Mouse (Mus musculus): Measurements from ENCODE around the gene Ctc1.

The Ctc1 gene

DNA sequence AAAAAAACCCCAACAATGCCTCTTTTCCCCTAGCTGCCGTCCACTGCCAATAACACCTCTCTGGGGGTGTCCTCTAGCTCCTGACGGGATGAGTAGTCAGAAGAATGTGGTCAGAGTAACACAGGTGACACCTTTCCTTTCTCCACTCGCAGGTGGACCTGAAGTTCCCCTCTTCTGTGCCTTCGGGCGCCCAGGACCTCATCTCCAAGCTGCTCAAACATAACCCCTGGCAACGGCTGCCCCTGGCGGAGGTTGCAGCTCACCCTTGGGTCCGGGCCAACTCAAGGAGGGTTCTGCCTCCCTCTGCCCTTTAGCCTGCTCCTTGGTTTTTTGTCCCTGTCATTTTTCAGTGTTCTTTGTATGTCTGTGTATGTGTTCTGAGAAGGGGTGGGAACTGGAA is 35.0 kb downstream of the Ctc1 start:
- no peak for DNase-seq (ENCODE audit: low spot score)

DNA sequence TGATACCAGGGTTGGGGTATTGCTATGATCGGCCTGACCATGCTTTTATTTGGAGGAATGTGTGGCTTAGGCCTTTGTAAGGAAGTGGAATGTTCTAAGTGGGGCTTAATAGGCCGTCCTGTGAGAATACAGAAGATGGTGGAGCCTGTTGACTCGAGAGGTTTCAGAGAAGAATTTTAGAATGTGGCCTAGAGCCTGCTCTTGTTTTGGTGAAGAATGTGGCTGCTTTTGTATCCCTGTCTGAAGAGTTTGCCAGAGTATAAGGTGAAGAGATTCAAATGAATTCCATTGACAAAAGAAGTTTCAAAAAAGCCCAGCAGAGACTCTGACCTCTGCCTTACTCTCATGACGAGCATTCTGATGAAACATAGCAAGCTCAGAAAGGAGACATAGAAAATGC is 36.1 kb downstream of the Ctc1 start:
- DNase-seq (ENCODE audit: low spot score), result no peak

DNA sequence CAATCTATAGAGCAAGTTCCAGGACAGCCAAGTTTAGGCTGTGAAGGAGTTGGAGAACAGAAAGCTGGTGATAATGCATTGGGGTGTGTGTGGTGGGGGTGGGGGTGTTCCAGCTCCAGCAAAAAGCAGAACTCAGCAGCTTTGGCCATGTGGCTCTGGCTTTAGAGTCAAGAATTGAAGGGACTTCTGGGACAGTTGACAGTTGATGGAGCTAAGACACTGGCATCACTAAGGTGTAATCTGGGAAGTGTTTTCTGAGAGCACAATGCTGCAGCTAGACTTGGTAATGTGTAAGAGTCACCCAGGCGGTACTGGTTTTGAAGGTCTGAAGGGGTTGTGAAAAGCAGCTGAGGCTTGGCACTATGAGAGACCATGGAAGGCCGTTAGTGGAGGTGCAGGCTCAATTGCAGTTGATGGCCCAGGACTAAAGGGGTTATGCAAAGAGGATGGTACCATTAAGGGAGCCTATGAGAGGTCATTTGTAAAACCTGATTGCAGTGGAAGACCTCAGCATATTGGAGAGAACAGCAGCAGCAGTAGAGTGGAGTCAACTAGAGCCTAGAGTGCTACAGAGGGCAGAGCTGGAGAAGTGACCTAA is 37.2 kb downstream of the Ctc1 start:
- no peak for DNase-seq (ENCODE audit: low spot score)

- no peak for DNase-seq (ENCODE audit: low spot score)
Observed at GRCm38 (mm10) chr11:69053848-69054247, 38.1 kb downstream of the Ctc1 start.

DNA sequence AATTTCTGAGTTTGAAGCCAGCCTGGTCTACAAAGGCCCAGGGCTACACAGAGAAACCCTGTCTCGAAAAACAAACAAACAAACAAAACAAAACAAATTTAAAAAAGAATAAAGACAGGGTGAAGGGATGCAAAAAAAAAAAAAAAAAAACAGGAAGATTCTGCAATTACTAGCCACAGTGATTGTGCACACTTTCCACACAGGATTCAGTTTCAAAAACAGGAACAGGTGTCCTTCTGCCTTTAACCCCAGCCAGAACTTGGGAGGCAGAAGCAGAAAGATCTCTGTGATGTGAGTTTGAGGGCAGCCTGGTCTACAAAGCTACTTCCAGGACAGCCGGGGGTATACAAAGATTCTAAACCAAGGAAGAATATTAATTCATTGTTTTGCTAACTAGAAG is 42.6 kb downstream of the Ctc1 start:
- DNase-seq (ENCODE audit: low spot score), result no peak

DNA sequence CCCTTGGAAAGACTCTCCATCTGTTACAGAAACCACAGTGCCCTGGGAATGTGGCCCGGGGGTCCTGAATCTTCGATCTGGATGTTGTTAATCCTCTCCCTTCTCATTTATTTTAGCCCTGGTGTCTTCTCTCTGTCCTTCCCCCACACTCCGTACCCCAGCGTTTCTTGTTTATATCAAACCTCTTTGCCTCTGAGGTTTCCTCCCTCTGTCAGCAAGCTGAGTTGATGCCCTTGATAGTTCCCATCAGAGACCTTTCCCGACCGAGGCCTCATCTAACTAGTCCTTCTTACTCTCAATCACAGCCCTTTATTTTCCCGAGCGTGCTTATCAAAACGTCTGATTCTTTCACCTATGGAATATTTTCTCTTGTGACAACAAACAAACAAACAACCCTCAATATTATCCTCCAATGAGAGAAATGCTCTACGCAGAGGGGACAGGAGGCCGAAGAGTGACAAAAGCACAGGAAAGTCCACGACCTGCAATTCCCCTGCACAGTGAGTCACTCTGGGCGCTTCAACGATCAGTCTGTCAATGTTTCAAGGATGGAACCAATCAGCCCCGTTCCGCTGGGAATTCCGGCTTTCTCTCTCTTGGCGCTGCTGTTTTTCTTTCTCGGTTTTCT is 43.1 kb downstream of the Ctc1 start:
- DNase-seq (ENCODE audit: low spot score), result no peak

- DNase-seq (ENCODE audit: low spot score), result peak; percentile 94
Observed at GRCm38 (mm10) chr11:69059357-69059974, 43.8 kb downstream of the Ctc1 start, which contains the start of gene Borcs6. Gene Borcs6, plus strand, starts transcription at chr11:69059717.

DNA sequence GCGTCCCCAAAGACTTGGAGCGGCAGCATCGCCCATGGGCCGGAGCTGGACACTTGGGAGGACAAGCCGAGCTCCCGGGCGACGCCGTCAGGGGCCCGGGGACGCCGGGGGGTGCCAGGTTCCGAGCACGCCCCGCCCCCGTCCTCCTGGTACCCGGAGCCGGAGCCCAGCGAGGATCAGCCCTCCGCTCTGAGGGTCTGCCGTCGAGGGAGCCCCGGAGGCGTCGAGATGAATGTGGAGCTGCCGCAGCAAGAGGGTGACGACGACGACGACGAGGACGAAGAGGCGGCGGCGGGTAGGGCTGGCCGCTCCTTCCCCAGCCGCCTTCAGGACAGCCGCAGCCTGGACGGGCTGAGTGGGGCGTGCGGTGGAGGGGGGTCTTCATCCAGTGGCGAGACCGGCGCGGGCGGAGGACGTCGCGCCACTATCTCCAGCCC is 44.3 kb downstream of the Ctc1 start:
- DNase-seq (ENCODE audit: low spot score), result no peak

DNA sequence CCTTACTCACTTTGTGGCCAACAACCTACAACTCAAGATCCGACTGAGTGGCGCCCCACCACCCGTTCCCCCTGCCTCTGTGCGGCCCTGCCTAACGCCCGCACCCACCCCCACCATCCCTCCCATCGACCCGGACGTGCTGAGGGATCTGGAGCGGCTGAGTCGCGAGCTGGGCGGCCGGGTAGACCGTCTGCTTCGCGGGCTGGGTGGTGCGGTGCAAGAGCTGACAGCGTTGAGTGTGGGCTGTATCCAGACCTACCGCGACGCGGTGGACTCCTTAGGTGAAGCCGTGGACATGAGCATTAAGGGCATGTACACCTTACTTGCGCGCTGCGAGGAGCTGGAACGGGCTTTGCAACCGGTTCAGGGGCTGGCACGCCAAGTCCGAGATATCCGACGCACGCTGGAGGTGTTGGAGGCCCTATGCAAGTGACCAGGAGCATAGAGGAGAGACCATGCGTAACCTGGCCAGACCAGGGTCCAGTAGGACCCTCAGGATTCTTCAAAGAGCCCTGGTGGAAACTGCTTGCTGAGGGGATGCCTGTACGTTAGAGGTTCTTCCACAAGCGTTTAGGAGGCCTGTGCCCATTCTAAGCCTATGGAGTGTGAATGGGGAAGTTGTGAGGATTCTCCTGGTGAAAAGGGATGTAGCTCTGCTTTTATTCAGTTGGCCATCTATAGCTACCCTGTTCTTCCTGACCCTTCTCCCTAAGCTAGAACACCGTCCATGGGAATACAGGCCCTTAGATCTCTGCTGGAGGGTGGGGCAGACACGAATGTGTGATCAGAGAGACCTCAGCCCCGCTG is 44.9 kb downstream of the Ctc1 start:
- DNase-seq (ENCODE audit: low spot score), result no peak

DNA sequence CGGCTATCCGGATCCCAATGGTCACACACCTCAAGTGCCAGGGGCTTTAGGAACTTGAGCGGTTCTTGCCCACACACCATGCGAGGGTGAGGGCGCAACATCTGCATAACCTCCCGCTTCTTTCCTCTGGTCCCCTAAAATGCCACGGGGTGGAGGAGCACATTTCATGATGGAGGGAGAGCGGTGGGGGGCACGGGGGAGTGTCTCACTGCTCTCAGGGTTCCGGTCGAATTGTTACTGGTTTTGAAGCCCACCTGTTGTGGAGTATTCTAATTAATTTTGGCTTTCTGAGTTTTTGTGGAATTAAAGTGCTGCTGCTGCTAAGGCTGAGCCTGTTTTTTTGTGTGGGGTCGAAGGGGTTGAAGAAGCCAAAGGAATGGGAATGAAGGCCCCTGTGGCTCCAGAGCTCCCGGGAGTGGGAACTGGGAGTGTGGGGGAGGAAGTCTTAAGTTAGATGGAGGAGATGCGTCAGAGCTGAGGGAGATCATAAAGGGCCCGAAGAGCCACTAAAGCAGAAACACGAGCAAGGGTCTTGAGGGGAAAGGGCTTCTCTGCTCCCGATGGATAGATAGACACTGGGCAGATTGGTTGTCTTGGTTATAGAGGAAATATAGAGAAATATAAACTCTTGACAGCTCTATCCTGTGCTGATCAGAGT is 45.7 kb downstream of the Ctc1 start:
- no peak for DNase-seq (ENCODE audit: low spot score)

DNA sequence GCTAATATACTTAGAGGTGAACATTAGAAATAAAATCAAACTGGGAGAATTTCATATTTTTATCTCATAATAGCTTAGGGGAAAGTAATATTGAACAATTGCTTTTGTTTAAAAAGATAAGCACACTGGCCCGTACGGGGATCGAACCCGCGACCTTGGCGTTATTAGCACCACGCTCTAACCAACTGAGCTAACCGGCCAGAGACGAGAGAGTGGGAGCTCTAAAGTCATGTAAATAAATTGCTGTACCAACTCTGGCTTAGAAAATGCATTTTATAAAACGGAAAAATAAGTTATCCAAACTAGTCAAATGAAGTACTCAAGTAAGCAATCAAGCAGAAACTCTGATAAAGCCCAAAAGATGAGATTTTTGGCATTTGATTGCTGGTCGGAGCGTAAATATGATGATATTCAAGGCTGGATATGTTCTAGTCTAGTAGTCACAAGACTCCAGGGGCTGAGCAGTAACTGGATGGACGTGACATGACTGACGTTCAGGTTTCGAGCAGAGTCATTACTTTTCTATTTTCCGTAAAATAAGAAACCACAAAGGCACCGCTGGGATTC is 46.6 kb downstream of the Ctc1 start:
- peak; percentile 76 for DNase-seq (ENCODE audit: low spot score)

DNA sequence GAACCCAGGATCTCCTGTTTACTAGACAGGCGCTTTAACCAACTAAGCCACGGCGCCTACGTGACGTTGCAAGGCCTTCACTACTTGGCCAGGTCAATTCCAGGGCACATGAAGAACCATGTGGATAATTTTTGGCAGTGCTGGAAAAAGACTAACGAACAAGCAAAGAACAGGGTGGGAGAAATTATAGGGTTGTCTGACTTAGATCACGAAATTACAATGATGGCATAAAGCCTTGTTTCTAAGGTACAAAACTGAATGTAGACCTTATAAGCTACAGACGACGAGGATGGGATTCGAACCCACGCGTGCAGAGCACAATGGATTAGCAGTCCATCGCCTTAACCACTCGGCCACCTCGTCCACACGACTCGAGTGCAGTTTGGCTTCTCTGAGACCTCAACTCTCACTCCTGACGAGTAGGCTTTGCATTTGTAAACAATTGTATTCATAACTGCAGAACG is 47.1 kb downstream of the Ctc1 start:
- DNase-seq (ENCODE audit: low spot score), result peak; percentile 94

DNA sequence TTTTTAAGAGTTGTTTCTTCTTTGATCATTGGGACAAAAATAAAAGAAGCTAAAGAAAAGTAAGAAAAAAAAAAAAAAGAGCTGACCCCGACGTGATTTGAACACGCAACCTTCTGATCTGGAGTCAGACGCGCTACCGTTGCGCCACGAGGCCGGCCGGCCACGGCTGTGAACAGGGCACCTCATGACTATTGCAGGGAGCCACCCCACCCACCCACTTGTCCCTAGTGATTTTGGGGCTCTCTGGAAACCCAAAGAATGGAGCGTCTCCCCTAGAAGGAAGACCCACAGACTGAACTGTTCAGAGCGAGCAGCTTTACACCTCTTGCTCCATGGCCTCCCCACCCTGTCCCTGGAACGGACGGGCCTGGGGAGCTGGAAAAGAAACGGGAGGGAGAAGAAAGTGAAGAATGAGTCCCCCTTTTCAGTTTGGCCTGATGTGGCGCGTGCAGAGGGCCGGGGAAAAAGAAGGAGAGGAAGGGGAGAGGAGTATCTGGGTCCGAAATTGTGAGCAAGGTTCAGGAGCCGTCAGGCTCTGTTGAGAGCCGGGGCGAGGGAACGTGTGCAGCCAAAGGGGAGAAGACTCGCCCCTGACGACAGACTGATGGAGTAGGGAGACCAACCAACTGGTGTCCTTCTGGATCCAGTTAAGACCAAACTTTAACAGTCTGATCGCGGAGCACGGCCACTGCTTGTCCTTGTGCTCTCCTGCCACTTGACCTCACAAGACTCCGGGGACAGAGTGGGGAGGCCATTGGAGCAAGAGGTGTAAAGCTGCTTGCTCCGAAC is 47.9 kb downstream of the Ctc1 start:
- peak; percentile 73 for DNase-seq (ENCODE audit: low spot score)

- DNase-seq (ENCODE audit: low spot score), result no peak
Observed at GRCm38 (mm10) chr11:69064259-69065133, 48.8 kb downstream of the Ctc1 start.

GRCm38 (mm10) chr11:69065394-69065925 is 49.7 kb downstream of the Ctc1 start:
- no peak for DNase-seq (ENCODE audit: low spot score)

GRCm38 (mm10) chr11:69066163-69066861 is 50.6 kb downstream of the Ctc1 start:
- DNase-seq (ENCODE audit: low spot score), result peak; percentile 68

DNA sequence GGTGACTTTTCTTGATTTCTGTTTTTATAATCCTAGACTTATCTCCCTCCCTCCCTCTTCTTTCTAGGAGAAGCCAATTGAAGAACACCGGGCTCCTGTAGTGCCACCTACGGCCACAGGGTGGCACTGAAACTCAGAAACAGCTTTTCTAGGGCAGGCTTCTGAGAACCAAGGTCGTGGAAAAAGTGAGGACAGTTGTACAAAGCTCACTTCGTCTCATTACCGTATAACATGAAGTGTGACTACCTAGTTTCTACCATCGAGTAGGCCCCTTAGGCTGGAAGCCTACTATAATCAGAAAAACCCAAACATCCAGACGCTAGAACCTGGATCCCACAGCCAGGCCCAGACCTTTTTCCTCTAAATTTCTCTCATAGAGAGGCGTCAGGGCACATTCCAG is 51.2 kb downstream of the Ctc1 start:
- DNase-seq (ENCODE audit: low spot score), result peak; percentile 93

- no peak for DNase-seq (ENCODE audit: low spot score)
Observed at GRCm38 (mm10) chr11:69067601-69068000, 51.9 kb downstream of the Ctc1 start.

GRCm38 (mm10) chr11:69070093-69070492 is 54.4 kb downstream of the Ctc1 start:
- DNase-seq (ENCODE audit: low spot score), result no peak

Data from c-Kit-positive CD71-positive TER-119-positive erythroid progenitor cells, embryonic 14.5 days (primary cell).